Mouse (Mus musculus): ENCODE measurements at regions not wholly inside any gene's neighbourhood (a gene's known extent, or its start where the extent isn't known, plus 50 kb on each side); places are given as distances from the start of the nearest gene placed in this dataset.
"Not testable (repeated sequence)": the region's sequence is repeated elsewhere in the genome, so short reads cannot be mapped to it uniquely, and the experiment has no call there.

DNA sequence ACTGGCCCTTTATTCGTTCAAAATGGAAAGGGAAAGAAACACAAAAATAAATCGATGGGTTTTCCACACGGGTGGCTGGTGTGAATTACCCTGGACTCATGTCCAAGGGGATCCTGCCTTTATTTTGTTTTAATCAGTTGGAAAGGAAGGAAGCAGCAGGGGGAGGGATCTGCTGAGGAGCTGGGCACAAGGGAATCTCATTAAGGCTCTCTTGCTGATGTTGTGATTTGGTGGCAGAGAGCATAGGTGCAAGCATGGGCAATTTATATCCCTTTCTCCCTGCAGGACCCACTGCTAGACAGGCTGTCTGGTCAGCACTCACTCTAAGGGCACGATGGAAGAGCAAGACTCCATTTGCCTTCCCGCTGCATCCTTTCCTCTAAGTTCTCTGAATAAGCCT, 469.2 kb downstream of the Epha7 start:
- DNase-seq (ENCODE audit: low read depth): no peak

DNA sequence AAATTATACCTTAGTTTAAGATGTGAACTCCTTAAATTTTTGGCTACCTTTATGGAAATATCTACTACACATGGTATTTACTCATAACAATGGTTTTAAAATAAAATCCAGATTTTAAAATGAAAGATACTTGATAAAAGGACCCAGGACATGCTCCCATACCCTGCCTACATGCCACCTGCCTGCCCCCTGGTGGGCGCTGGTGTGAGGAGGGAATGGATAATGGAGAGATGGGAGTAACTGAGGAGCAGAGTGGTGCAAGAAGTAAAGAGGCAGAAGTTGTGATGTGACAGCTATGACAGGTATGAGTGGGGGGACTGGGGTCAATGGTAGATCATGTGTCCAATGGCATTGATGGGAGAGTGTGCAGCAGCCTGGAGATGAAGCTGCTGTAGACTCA, 488.4 kb downstream of the Epha7 start:
- peak; percentile 5 for DNase-seq (ENCODE audit: low read depth)

DNA sequence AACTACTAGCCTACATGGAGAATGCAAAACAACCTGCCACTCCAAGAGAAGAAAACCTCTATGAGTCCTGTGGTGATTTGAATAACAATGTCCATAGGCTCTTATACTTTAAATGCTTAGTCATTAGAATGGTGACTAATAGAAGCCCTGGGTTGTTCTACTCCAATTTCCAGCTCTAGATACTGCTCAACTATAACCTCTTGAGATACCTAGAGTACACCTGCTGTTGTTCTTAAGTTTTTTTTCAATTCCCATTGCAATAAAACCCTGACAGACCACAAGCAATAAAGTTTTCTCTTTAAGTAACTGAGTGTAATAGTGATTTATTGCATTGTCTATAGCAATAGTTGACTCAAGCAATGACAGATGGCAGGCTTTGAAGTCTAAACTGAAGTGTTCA, 491.0 kb downstream of the Epha7 start:
- DNase-seq (ENCODE audit: low read depth): no peak

DNA sequence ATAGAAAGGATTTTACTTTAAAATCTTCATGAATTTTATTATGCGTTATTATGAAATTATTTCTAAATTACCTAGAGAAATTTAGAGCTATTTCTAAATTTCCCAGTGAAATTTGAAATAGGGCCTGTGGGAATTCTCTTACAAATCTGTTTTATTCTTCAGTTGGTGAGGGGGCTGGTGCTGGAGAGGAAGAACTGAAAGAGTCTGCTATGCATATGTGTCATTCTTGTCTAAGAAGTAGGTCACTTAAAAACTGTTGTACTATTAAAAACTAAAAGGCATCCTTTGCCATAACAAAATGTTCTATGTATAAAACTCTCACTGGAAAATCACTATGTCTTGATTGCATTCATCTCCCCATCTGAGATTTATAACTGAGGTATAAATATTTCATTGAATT, 494.3 kb downstream of the Epha7 start:
- no peak for DNase-seq (ENCODE audit: low read depth)

DNA sequence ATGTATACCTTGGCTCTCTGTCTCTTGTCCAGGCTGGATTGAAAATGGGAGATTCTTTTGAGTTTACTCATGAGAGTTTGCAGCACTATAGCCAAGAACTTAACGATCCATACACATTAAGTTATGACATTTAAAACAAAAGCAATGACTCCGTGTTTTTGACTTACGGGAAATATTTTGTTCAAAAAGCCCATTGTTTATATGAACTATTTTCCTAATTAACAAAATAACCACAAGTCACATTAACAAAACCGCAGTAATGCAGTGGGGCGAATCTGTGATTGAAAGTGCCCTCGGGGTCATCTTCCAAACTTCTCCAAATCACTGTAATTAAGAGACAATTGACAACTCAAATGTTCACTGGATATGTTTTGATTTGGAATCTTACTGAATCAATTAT, 511.0 kb downstream of the Epha7 start:
- no peak for DNase-seq (ENCODE audit: low read depth)

DNA sequence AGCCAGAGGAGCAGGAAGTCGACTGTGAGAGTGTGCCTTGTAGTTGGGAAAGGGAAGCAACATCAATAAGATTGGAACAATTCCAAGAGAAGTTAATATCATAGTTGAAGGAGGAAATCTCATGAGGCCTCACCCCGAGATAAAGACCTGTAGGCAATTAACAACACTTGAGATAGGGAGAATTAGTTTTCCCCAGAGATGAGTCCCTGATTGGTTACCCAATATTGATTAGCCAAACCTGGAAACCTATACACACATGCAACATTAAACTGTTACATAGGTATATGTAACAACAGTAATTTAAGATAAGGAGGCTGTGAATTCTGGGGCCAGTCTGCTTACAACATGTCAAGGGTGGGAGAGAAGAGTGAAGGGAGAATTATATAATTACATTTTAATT, 516.2 kb downstream of the Epha7 start:
- DNase-seq (ENCODE audit: low read depth): no peak

DNA sequence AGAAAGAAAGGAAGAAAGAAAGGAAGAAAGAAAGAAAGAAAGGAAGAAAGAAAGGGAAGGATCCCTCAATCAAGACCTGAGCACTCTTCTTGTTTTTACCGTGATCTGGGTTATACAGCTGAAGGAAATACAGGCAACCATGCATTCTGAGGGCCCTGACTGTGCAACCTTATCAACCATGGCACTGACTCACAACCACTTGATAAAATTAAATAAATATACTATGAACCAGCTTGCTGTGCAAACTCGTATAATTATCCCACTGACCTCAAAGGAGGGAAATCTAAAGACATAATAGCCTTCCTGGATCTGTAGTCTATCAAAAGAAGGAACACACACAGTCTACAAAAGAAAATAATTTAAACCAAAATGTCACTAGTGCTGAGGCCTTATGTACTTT, 518.8 kb downstream of the Epha7 start:
- no peak for DNase-seq (ENCODE audit: low read depth)

DNA sequence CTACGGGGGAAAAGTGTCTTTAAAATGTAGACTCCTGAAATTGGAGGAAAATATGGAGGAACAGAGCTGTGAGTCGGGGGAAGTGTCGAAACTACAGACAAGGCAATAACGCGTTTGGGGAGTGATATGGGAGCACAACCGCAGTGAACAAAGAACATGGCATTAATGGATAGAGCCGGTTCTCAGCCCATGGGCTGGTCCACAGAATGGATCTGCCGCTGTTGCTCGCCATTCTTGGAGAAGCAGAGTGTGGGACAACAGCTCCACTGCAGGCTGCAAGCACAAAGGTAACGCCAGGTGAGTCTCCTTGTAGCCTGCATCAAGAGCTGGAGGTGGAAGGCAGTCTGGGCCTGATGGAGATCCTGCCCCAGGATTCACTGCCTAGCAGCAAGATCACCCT, 524.3 kb downstream of the Epha7 start:
- no peak for DNase-seq (ENCODE audit: low read depth)

DNA sequence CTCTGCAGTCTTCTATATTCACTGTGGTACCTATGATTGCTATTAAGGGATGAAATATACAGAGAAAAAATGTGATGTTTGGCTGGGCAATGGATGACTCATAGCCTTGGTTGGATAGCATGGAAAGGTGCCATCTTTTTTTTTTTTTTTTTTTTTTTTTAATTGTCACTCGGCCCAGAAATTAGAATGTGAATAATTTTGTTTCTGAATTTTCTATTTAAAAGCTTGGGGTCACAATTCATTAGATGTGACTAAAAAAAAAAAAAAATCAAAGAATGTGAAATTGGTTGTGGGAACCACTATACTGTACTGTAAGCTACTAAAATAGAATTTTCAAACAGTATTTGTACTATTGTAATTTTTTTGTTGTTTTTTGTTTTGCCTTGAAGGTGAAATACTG, 549.3 kb downstream of the Epha7 start:
- DNase-seq (ENCODE audit: low read depth): peak; percentile 9

DNA sequence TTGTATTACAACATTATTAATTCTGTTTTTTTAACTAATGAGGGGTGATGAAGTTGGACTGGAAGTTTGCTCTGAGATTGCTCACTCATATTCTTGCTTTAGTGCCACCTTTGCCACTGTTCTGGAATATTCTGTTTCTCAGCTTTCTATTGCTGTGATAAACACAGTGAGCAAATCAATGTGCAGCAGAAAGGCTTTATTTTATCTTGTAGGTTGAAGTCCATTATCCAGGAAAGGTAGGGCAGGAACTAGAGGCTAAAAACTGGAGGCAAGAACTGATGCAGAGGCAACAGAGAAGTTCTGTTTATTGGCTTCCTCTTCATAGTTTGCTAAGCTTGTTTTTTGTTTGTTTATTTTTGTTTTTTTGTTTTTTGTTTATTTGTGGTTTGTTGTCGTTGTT, 576.4 kb downstream of the Epha7 start:
- DNase-seq (ENCODE audit: low read depth): no peak

DNA sequence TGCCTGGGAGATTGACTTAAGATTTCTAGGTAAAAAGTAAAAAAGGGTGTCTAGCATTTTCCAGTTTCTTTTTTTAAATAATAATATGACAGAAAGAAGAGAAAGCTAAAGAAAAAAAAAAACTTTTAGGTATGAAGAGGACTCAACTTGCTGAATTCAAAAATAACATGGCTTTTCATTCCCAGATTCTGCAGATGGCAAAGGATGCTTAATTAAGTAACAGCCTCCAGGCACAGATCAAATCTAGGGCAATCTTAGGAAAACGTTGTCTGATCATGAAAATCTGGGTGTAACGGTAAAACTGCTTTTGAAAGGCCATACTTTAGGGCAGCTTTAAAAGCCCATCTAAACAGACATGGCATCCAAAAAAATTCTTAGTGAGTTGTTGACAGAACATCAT, 577.4 kb downstream of the Epha7 start:
- no peak for DNase-seq (ENCODE audit: low read depth)

DNA sequence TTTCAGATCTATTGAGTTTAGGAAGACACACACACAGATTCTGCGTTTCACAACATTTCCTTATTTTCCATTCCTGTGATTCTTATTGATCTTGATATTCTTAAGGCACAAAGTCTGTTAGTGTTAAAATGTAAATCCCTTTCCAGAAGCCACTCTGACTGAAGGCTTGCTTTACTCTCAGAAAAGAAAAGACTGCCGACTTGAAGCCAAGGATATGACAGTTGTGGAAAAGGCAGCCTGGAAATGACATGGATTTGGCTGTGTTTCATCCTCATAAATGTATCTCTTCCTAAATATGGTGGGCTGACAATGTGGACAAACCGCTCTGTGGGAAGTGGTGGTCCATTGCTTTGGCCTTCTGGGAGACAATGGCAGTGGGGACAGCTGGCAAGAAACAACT, 589.2 kb downstream of the Epha7 start:
- no peak for DNase-seq (ENCODE audit: low read depth)

DNA sequence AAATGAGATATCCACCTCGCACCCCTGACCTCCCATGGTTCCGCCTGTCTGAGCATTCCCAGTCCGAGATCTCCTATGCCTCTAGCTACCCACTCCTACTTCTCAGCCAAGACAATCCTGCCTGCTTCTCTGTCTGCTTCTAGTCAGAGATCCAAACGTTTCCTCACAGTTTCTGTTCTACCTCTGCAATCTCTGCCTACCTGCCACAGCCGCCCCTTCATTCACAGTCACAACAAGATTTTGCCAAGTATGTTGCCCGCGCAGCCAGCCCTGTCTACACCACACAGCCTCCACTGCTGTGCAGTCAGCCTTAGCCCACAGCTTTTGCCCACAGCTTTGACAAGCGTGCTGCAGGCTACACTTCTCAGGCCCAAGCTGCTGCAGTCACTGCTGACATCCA, 601.7 kb downstream of the Epha7 start:
- no peak for DNase-seq (ENCODE audit: low read depth)

DNA sequence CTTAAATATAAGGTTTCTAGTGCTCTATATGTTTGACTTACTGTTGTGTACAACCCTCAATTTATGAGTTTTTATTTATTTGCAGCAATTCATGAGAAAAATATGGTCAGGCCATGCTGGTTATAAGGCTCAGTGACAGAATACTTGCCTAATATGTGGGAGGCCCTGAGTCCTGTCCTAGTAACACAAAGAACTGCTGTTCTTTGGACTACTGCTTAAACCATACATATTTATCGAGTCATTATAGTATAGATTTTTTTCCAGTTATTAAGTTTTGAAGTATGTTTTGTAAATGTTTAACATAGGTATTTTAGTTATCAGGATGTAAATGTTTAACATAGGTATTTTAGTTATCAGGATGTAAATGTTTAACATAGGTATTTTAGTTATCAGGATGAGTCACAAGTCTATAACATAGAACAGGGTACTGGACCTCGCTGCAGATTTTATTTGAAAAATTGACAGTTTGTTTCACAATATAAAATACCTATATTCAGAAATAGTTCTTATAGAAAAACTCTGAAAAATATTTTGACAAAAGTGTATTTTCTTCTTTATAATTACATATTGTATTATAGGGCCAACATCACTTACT, 607.4 kb downstream of the Epha7 start:
- no peak for DNase-seq (ENCODE audit: low read depth)

DNA sequence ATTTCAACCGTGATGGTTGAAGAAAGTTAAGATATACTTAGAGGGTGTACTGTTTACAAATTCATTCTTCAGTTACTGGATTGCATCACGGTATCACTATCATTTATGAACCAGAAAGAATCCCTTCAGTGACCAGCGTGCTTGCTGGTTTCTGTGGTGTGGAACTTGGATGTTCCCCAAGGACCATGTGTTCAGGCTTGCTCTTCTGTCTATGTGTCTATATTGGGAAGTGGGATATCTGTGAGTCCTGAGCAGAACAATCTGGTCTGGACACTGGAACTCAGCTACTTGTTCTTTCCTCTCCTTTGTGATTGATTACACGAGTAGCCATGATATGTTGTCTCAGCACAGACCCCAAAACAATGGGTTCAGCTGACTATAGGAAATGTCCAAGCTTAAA, 618.6 kb downstream of the Epha7 start:
- DNase-seq (ENCODE audit: low read depth): not testable (repeated sequence)

DNA sequence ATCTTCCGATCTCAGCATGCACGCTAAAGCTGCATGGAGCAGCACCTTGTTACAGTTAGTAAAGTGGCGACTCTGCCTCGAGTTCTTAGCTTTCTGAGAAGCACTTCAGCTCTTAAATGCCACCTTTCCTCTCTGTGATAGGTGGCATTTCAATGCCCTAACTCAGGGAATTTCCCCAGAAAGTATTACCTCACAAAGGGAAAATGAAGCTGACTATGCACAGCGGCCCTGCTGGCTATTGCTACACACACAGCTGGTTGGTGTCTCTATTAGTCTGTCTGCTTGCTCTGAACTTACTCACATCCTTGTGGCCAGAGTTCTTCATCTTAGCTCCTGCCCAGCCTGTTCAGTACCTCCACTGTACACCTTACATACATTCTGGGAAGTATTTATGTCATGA, 650.4 kb downstream of the Epha7 start:
- no peak for DNase-seq (ENCODE audit: low read depth)

DNA sequence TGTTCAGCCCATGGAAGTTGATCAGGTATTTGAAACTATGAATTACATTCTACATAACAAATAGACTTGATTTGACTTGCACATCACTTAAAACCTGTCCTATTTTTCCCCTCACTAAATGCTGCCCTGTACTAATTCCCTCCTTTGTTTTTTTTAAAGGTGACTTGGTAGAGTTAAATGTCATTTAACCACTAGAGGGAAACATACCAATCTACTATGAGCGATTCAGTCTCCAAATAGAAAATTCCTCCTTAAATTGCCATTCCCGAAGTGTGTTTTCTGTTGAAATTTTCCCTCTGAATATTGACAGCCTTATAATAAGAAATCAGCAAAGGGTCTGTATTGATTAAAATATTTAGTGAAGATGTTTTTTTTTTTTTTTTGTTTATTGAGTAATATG, 653.4 kb downstream of the Epha7 start:
- DNase-seq (ENCODE audit: low read depth): peak; percentile 8

DNA sequence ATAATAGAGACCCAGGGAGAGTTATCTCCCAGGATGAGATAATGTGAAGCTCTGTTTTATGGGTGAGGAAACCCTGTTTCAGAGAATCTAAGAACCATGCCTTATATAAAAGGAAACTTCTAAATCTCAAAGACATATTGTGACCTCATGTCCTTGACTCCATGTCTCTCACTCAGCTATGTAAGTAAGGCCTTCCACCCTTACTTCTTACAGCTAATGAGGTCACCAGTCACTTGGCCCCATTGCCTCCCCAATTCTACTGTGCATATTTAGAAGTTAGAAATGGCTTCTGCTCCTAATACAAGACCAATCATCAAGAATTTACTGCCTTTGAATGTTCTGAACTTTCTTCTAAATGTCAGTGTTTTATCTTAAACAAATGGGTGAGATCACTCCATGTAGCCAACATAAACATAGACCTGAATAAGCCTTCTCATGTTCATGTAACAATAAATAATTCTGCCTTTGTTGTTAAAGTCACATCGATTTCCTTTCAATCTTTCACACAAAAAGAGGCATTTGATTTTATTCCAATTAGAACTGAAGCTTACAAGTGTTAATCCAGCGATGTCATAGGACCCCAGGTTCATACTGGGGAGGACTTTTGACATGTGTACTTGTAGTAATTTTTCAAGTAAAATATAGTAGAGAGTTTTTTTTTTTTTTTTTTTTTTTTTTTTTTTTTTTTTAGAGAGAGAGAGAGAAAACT, 667.6 kb downstream of the Epha7 start:
- DNase-seq (ENCODE audit: low read depth): no peak

DNA sequence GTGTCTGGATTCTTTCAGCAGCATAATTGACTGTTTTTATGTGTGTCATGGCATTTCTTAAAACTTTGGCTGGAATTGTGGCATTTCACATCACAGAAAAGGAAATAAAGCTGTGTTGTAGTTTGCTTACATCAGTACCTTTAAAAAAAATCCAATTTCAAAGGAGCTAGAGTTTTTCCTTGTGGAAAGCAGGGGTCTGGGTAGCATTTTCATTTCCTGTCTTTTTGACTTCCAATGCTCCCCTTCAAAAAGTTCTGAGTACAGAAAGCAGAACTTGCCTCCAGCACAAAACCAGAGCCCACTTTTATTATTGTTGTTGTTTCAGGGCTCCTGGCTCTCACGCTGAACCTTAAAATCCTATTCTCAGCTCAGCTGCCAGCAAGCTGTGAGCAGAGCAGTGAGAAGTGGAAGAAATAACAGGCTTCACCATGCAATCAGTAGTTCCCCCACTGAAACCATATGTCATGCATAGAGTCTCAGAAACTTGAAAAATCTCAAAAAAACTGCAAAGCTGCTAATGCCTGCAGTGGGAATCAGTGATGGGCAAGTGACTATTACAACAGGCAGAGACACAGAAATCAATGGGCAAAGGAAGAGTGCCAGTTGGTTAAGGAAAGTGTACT, 668.3 kb downstream of the Epha7 start:
- DNase-seq (ENCODE audit: low read depth): no peak

DNA sequence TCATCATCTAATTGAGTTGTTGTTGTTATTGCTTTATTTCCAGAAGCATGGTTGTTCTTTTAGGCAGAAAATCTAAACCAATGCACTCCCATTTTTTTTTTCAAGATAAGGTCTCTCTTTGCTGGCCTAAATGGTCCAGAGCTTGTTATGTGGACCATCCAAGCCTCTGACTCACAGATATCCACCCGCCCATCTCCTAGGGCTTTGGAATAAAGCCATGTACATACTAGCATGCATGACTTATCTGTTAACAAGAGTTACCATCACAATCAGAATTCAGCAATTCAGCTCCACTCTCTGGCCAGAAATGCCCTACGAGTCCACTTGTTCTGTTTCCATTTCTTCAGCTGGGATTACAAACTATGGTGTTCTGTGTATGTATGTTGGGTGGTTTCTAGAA, 669.5 kb downstream of the Epha7 start:
- peak; percentile 53 for DNase-seq (ENCODE audit: low read depth)

DNA sequence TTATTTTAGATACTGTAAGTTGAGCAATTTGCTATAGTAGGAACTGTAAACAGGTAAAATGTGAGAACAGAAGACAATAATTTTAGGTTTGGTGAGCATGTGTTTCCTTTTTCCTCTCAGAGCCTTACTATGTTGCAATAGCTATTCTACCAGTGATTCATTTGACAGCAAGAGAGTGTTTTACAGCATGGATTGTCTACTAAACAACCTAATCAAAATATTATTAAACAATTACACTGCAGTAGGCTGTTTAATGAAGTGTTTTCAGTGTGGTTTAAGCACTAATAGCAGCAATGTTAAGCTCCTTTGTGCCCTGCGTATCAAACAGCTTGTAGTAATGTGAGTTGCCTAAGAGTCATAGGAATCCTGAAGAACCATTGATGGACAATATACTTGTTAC, 687.9 kb downstream of the Epha7 start:
- DNase-seq (ENCODE audit: low read depth): no peak

DNA sequence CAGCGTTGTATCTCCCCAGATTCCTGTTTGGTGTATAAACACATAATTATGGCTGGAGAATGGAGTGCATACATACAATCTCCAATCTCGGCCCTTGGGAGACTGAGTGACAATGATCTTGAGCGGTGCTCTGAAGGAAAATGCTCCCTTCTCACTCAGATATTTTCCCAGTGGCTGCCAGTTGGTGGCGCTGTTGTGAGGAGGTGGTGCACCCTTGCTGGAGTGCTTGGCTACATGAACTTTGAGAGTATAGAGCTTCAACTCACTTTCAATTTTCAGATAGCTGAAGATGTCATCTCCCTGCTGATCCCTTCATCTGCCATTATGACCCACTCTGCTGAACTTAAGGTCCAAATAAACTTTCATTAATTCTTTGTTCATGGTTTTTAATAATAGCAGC, 712.1 kb downstream of the Epha7 start:
- peak; percentile 53 for DNase-seq (ENCODE audit: low read depth)

DNA sequence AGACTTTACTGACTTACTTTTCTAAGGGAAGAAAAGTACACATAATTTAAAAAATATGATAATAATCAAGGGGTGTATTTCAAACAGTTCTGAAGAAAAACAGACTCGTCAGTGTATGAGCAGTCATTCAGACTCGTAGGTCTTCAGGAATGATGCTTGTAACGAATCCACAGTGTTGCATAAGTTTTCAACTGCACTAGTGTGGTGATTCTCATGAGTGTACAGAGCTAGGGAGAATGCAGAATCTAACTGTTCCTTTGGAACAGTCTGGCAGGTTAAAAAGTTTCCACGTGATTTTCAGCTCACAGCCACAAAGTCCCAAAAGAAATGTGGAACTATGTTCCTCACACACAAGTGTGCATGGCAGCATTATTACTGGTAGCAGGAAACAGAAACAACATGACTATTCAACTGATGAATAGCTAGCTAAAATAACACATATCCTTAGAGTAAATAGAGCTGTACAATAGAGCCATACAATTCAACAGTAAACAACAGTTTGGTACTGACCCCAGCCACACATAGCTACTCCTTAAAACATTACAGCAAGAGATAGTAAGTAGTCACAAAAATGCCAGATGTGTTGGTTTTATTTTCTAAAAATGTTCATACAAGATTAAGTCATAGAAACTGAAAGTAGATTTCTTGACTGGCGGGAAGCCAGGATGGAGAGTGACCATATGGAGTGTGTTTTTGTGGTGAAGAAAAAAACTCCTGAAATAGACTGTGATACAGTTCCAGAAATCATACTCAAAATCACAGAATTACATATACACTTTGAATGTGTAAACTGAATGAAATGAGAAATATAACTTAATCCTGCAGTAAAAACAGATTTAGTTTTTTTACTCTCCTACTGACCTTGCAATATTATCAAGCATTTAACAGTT, 713.1 kb downstream of the Epha7 start:
- DNase-seq (ENCODE audit: low read depth): peak; percentile 85
